Mouse (Mus musculus) kidney, adult 11 months (tissue): ENCODE results near the gene Alpk1.

Experiments
- DNase-seq: peaks from one replicate; pipeline ENCODE4 v3.0.0; 2022

Alpk1 gene

DNA sequence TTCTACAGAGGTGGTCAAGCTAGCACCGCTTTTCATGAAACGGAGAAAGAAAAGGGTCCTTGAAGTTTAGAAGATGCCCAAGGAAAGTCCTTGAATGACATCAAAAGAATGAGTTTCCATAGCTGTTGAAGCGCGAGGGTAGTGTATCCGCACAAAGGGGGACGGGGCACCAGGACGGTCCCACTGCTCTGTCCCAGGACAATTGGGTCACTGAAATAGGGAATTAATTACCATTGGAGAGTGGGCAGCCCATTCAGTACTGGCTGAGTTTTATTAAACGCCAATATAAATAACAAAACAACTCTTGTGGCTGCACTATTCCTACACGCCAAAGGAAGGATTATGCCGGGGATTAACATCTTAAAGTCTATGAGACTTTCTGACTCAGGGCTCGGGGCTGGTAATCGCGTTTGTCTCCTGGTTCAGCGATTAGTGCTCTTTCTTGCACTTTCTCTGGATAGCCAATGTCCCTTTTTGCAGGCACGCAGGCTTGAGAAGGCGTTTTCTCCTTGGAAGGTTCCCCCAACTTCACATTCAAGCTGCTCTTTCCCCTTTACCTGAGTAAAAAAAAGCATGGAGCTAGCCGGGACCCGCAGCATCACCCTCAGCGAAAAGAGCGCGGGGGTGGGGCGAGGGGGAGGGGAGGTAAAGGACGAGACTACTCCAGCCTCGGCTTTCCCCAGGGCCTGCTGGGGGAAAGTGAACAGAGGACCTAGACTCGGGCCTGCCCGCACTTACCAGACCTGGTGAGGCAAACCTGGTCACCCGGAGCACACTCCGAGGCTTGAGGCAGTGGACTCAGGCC lies 153.0 kb downstream of the Alpk1 start:
- no peak for DNase-seq

DNA sequence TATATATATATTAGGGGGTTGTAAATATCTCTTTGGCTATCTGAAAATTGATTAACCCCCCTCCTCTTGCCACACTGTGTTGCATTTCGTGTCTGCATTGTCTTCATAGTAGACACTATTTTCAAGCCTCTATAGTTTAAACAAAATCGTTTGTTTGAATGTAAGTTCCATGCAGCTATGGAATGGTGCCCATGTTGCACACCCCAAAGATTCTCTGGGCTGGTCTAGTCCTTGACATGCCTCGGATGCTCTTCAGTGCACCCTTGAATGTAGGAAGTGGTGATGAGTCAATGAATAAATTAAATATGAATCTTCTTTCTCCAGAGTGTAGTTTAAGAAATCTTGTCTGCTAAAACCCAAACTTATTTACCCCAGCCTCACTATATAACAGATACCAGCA lies 153.8 kb downstream of the Alpk1 start:
- no peak for DNase-seq

DNA sequence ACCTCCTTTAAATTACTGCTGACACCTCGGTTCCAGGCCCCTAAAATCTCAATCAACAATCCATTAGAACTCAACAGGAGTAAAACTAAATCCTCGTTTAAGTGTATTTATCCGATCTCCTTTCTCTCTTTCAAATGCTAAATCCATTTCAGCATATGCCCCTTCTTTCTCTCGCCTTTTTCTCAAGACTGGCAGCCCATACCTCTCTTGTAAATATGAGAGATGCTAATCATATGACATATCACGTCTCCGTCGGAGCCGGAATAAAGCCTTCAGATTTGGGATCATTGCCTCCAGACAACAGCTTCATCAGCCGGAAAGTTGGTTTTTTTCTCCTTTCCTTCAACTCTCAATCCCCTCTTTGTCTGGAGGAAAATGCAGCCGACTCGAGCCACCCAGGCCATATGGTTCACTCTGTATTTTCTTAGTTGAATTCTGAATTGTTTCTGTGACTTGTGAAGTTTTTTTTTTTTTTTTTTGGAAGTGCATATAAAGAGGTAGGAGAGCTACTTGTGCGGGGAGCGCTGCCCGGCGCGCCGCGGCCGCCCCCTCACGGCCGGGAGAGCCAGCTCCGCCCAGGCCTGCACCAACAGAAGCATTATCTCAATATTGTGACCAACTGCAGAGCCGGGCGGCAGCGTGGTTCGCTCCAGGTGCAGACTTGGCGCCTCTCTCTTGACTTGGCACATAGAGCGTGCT lies 154.5 kb downstream of the Alpk1 start:
- no peak for DNase-seq

DNA sequence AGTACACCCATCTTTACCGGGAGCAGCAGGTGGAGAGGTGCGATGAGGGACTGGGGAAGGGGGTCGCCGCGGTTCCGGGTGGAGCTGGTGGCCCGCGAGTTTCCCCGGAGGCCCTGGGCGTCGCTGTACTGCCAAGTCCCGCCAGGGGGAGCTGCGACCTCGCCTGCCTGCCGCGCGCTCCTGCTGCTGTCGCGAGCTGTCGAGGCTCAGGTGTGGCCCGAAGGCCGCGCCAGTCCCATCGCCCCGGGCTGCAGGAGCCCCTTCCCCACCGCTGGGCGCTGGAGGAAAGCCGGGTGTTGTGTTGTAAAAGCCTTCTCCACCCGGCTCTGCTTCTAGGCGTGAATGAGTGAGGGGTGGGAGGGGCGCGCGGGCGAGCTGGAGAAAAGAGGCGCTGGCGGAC lies 155.0 kb downstream of the Alpk1 start:
- DNase-seq: peak; percentile 33
